Mouse (Mus musculus): ENCODE results near the gene Atg7.

- TF ChIP-seq CTCF (IDR thresholded peaks at IDR 0.05; ENCODE audit: low read depth, low read length) (no peak), POLR2A (IDR thresholded peaks at IDR 0.05; ENCODE audit: extremely low read depth, insufficient read depth, low read length) (no peak)
Measured at GRCm38 (mm10) chr6:114886504-114887361, 243.8 kb downstream of the Atg7 start.
